Mouse (Mus musculus): Measurements from ENCODE around the gene Gart. TPM values are rescaled to one million over a fixed set of nuclear protein-coding genes. Genes with fewer than 3 reads are reported as not detected.

Gart gene
- polyA plus RNA-seq, 1 experiment from 2014 or later: 120 TPM

GRCm38 (mm10) chr16:91633641-91634040 is 13.1 kb downstream of the Gart start:
- ATAC-seq (ENCODE audit: low FRiP score, low TSS enrichment): no peak
- Histone ChIP-seq H3K9me3 (ENCODE audit: low read length) (no peaks in the 10 kb centered on the region), H3K36me3 (ENCODE audit: insufficient read depth, low read length) (peaks cover 72% of the 10 kb centered on the region), H3K27me3 (ENCODE audit: insufficient read depth, low read length) (no peaks in the 10 kb centered on the region), H3K27ac (ENCODE audit: low read length) (no peak overlapping the region), H3K4me3 (ENCODE audit: low read length) (no peak overlapping the region), H3K4me2 (replicated peaks; ENCODE audit: low read depth, low read length) (no peak overlapping the region), H3K4me1 (ENCODE audit: insufficient read depth, low read length) (no peaks in the 10 kb centered on the region), H3K9ac (replicated peaks; ENCODE audit: low read length) (no peak overlapping the region)
- WGBS: 80% methylated on average over 12 of the region's 12 CpGs

DNA sequence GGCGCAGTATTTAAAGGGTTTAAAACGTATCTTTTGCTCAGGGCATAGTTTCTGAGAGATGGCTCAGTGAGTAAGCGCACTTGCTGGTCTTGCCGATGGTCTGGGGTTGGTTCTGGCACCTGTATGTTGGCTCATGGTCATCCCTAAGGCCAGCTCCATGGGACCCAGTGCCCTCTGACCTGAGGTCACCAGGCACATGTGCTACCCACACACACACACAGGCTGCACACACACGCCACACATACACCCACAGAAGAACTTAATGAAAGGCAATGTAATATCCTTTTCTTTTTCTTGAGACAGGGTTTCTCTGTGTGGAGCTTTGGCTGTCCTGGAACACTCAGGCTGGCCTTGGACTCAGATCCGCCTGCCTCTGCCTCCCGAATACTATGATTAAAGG is 13.8 kb downstream of the Gart start:
- H3K4me3 ChIP-seq (ENCODE audit: low read length): no peak overlapping the region
- 92% methylated on average over 7 of the region's 7 CpGs for WGBS
- no peak for ATAC-seq (ENCODE audit: low FRiP score, low TSS enrichment)
- H3K27me3 ChIP-seq (ENCODE audit: insufficient read depth, low read length): no peaks in the 10 kb centered on the region
- H3K9ac ChIP-seq (replicated peaks; ENCODE audit: low read length): no peak overlapping the region
- H3K9me3 ChIP-seq (ENCODE audit: low read length): no peaks in the 10 kb centered on the region
- H3K4me2 ChIP-seq (replicated peaks; ENCODE audit: low read depth, low read length): no peak overlapping the region
- H3K4me1 ChIP-seq (ENCODE audit: insufficient read depth, low read length): no peaks in the 10 kb centered on the region
- peaks cover 73% of the 10 kb centered on the region for H3K36me3 ChIP-seq (ENCODE audit: insufficient read depth, low read length)
- H3K27ac ChIP-seq (ENCODE audit: low read length): no peak overlapping the region

GRCm38 (mm10) chr16:91632439-91632838 is 14.3 kb downstream of the Gart start:
- no peaks in the 10 kb centered on the region for H3K27me3 ChIP-seq (ENCODE audit: insufficient read depth, low read length)
- no peak overlapping the region for H3K27ac ChIP-seq (ENCODE audit: low read length)
- no peaks in the 10 kb centered on the region for H3K4me1 ChIP-seq (ENCODE audit: insufficient read depth, low read length)
- H3K4me3 ChIP-seq (ENCODE audit: low read length): no peak overlapping the region
- H3K9me3 ChIP-seq (ENCODE audit: low read length): no peaks in the 10 kb centered on the region
- no peak for ATAC-seq (ENCODE audit: low FRiP score, low TSS enrichment)
- no peak overlapping the region for H3K9ac ChIP-seq (replicated peaks; ENCODE audit: low read length)
- no peak overlapping the region for H3K4me2 ChIP-seq (replicated peaks; ENCODE audit: low read depth, low read length)
- 91% methylated on average over 5 of the region's 5 CpGs for WGBS
- H3K36me3 ChIP-seq (ENCODE audit: insufficient read depth, low read length): peaks cover 73% of the 10 kb centered on the region

- WGBS: 73% methylated on average over 1 of the region's 1 CpGs
- H3K27ac ChIP-seq (ENCODE audit: low read length): no peak overlapping the region
- H3K27me3 ChIP-seq (ENCODE audit: insufficient read depth, low read length): no peaks in the 10 kb centered on the region
- H3K36me3 ChIP-seq (ENCODE audit: insufficient read depth, low read length): peaks cover 67% of the 10 kb centered on the region
- no peaks in the 10 kb centered on the region for H3K4me1 ChIP-seq (ENCODE audit: insufficient read depth, low read length)
- H3K9ac ChIP-seq (replicated peaks; ENCODE audit: low read length): no peak overlapping the region
- H3K4me3 ChIP-seq (ENCODE audit: low read length): no peak overlapping the region
- H3K4me2 ChIP-seq (replicated peaks; ENCODE audit: low read depth, low read length): no peak overlapping the region
- no peaks in the 10 kb centered on the region for H3K9me3 ChIP-seq (ENCODE audit: low read length)
- ATAC-seq (ENCODE audit: low FRiP score, low TSS enrichment): no peak
Observed at GRCm38 (mm10) chr16:91630584-91630983, 16.2 kb downstream of the Gart start.

- Histone ChIP-seq H3K4me3 (ENCODE audit: low read length) (no peak overlapping the region), H3K27ac (ENCODE audit: low read length) (no peak overlapping the region), H3K9ac (replicated peaks; ENCODE audit: low read length) (no peak overlapping the region), H3K4me2 (replicated peaks; ENCODE audit: low read depth, low read length) (no peak overlapping the region), H3K4me1 (ENCODE audit: insufficient read depth, low read length) (no peaks in the 10 kb centered on the region), H3K27me3 (ENCODE audit: insufficient read depth, low read length) (no peaks in the 10 kb centered on the region), H3K9me3 (ENCODE audit: low read length) (no peaks in the 10 kb centered on the region), H3K36me3 (ENCODE audit: insufficient read depth, low read length) (peaks cover 65% of the 10 kb centered on the region)
- WGBS: 98% methylated on average over 4 of the region's 4 CpGs
- no peak for ATAC-seq (ENCODE audit: low FRiP score, low TSS enrichment)
Observed at GRCm38 (mm10) chr16:91629749-91630148, 17.0 kb downstream of the Gart start.

- Histone ChIP-seq H3K9ac (replicated peaks; ENCODE audit: low read length) (no peak overlapping the region), H3K9me3 (ENCODE audit: low read length) (no peaks in the 10 kb centered on the region), H3K27ac (ENCODE audit: low read length) (no peak overlapping the region), H3K27me3 (ENCODE audit: insufficient read depth, low read length) (no peaks in the 10 kb centered on the region), H3K4me2 (replicated peaks; ENCODE audit: low read depth, low read length) (no peak overlapping the region), H3K4me1 (ENCODE audit: insufficient read depth, low read length) (no peaks in the 10 kb centered on the region), H3K36me3 (ENCODE audit: insufficient read depth, low read length) (peaks cover 70% of the 10 kb centered on the region), H3K4me3 (ENCODE audit: low read length) (no peak overlapping the region)
- 91% methylated on average over 3 of the region's 3 CpGs for WGBS
- ATAC-seq (ENCODE audit: low FRiP score, low TSS enrichment): no peak
Observed at GRCm38 (mm10) chr16:91628673-91629072, 18.1 kb downstream of the Gart start.

GRCm38 (mm10) chr16:91627831-91628230 is 18.9 kb downstream of the Gart start:
- H3K36me3 ChIP-seq (ENCODE audit: insufficient read depth, low read length): peaks cover 73% of the 10 kb centered on the region

GRCm38 (mm10) chr16:91623074-91623473 is 23.7 kb downstream of the Gart start:
- H3K4me3 ChIP-seq (ENCODE audit: low read length): no peak overlapping the region
- H3K4me1 ChIP-seq (ENCODE audit: insufficient read depth, low read length): no peaks in the 10 kb centered on the region
- H3K27ac ChIP-seq (ENCODE audit: low read length): no peak overlapping the region
- peaks cover 68% of the 10 kb centered on the region for H3K36me3 ChIP-seq (ENCODE audit: insufficient read depth, low read length)
- no peak for ATAC-seq (ENCODE audit: low FRiP score, low TSS enrichment)
- WGBS: 91% methylated on average over 9 of the region's 9 CpGs
- H3K4me2 ChIP-seq (replicated peaks; ENCODE audit: low read depth, low read length): no peak overlapping the region
- no peaks in the 10 kb centered on the region for H3K27me3 ChIP-seq (ENCODE audit: insufficient read depth, low read length)
- H3K9me3 ChIP-seq (ENCODE audit: low read length): no peaks in the 10 kb centered on the region
- H3K9ac ChIP-seq (replicated peaks; ENCODE audit: low read length): no peak overlapping the region

More at GRCm38 (mm10) chr16:91627831-91628230, 18.9 kb downstream of the Gart start:
- Histone ChIP-seq H3K9ac (replicated peaks; ENCODE audit: low read length) (no peak overlapping the region), H3K9me3 (ENCODE audit: low read length) (no peaks in the 10 kb centered on the region), H3K27me3 (ENCODE audit: insufficient read depth, low read length) (no peaks in the 10 kb centered on the region), H3K4me2 (replicated peaks; ENCODE audit: low read depth, low read length) (no peak overlapping the region), H3K27ac (ENCODE audit: low read length) (no peak overlapping the region), H3K4me3 (ENCODE audit: low read length) (no peak overlapping the region), H3K4me1 (ENCODE audit: insufficient read depth, low read length) (no peaks in the 10 kb centered on the region)
- no peak for ATAC-seq (ENCODE audit: low FRiP score, low TSS enrichment)
- WGBS: 85% methylated on average over 7 of the region's 7 CpGs

DNA sequence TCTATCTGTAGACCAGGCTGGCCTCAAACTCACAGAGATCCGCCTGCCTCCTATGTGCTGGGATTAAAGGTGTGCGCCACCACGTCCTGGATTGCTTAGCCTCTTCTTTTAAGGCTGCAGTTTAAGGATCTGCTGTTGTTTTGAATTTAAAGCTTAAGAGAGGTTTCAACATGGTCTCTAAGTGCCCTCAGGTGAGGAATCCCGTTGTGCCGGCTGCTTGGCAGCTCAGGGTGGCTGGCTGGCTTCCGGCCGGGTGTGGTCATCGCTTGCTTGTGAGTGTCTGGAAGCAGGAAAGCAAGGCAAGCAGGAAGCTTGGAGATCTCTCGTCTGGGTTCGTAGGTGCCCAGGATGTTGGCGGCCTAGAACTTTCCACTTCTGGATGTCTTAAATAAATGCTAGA is 25.8 kb downstream of the Gart start:
- no peak overlapping the region for H3K9ac ChIP-seq (replicated peaks; ENCODE audit: low read length)
- H3K27ac ChIP-seq (ENCODE audit: low read length): no peak overlapping the region
- no peak overlapping the region for H3K4me3 ChIP-seq (ENCODE audit: low read length)
- WGBS: 91% methylated on average over 11 of the region's 11 CpGs
- no peak overlapping the region for H3K4me2 ChIP-seq (replicated peaks; ENCODE audit: low read depth, low read length)
- peaks cover 52% of the 10 kb centered on the region for H3K36me3 ChIP-seq (ENCODE audit: insufficient read depth, low read length)
- ATAC-seq (ENCODE audit: low FRiP score, low TSS enrichment): no peak
- H3K4me1 ChIP-seq (ENCODE audit: insufficient read depth, low read length): no peaks in the 10 kb centered on the region
- no peaks in the 10 kb centered on the region for H3K9me3 ChIP-seq (ENCODE audit: low read length)
- H3K27me3 ChIP-seq (ENCODE audit: insufficient read depth, low read length): no peaks in the 10 kb centered on the region

DNA sequence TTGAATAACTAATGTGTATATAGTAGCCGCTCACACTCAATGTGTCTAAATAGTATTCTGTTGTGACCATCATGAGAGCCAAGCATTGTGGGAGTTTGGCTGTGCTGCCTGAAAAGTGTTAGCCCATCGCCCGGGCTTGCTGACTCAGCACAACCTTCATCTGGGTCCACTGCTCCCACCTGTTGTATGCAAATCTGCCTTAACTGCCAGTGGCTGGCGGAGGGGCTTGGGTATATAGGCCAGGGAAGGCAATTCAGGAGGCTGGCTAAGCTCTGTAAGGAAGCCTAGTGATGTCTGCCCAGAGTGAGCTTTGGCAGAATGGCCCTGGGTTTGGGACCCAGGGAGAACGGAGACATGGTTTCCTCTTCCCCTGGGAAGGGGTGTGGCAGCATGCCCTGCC is 26.6 kb downstream of the Gart start:
- no peaks in the 10 kb centered on the region for H3K9me3 ChIP-seq (ENCODE audit: low read length)
- H3K9ac ChIP-seq (replicated peaks; ENCODE audit: low read length): no peak overlapping the region
- no peaks in the 10 kb centered on the region for H3K4me1 ChIP-seq (ENCODE audit: insufficient read depth, low read length)
- 85% methylated on average over 5 of the region's 5 CpGs for WGBS
- no peak overlapping the region for H3K4me3 ChIP-seq (ENCODE audit: low read length)
- no peak overlapping the region for H3K4me2 ChIP-seq (replicated peaks; ENCODE audit: low read depth, low read length)
- H3K27me3 ChIP-seq (ENCODE audit: insufficient read depth, low read length): no peaks in the 10 kb centered on the region
- peaks cover 47% of the 10 kb centered on the region for H3K36me3 ChIP-seq (ENCODE audit: insufficient read depth, low read length)
- H3K27ac ChIP-seq (ENCODE audit: low read length): no peak overlapping the region
- no peak for ATAC-seq (ENCODE audit: low FRiP score, low TSS enrichment)
